Mouse (Mus musculus) urinary bladder, postnatal 14 days (tissue): ENCODE results near the gene Hcn3.

Experiments used
- DNase-seq: peaks from one replicate; pipeline ENCODE4 v3.0.0; 2021; ENCODE audit warnings: low spot score

Hcn3 gene

GRCm38 (mm10) chr3:89159616-89160344, at the start of gene Hcn3:
Gene Hcn3 (minus strand): TSS chr3:89160196.
- peak; percentile 47 for DNase-seq

GRCm38 (mm10) chr3:89209731-89210130, 49.7 kb upstream of the Hcn3 start:
- no peak for DNase-seq

GRCm38 (mm10) chr3:89208736-89209135, 48.7 kb upstream of the Hcn3 start:
- no peak for DNase-seq

- DNase-seq, result peak; percentile 70
These were observed 48.2 kb upstream of the Hcn3 start for GRCm38 (mm10) chr3:89208075-89208657.

GRCm38 (mm10) chr3:89206695-89207094, 46.7 kb upstream of the Hcn3 start:
- no peak for DNase-seq

GRCm38 (mm10) chr3:89206079-89206478, 46.1 kb upstream of the Hcn3 start:
- no peak for DNase-seq

GRCm38 (mm10) chr3:89203142-89203514, 43.1 kb upstream of the Hcn3 start:
- no peak for DNase-seq

GRCm38 (mm10) chr3:89202253-89203141, 42.5 kb upstream of the Hcn3 start, which contains the start of gene Gba:
Gene Gba (plus strand): TSS chr3:89202928.
- DNase-seq, result peak; percentile 83

GRCm38 (mm10) chr3:89199839-89200238, 39.8 kb upstream of the Hcn3 start:
- DNase-seq, result no peak

- DNase-seq, result peak; percentile 89
These were observed 36.2 kb upstream of the Hcn3 start for GRCm38 (mm10) chr3:89195979-89196877.

- DNase-seq, result no peak
These were observed 33.9 kb upstream of the Hcn3 start for GRCm38 (mm10) chr3:89193853-89194252.

GRCm38 (mm10) chr3:89193351-89193750, 33.4 kb upstream of the Hcn3 start:
- DNase-seq, result no peak

GRCm38 (mm10) chr3:89190436-89190835, 30.4 kb upstream of the Hcn3 start:
- DNase-seq, result no peak

GRCm38 (mm10) chr3:89188478-89188875, 28.5 kb upstream of the Hcn3 start:
- no peak for DNase-seq

- DNase-seq, result no peak
These were observed 27.9 kb upstream of the Hcn3 start for GRCm38 (mm10) chr3:89187690-89188477.

- DNase-seq, result no peak
These were observed 27.2 kb upstream of the Hcn3 start for GRCm38 (mm10) chr3:89187197-89187596.

- no peak for DNase-seq
These were observed 23.9 kb upstream of the Hcn3 start for GRCm38 (mm10) chr3:89183959-89184315.

GRCm38 (mm10) chr3:89183058-89183958, 23.3 kb upstream of the Hcn3 start, which contains the start of gene Fam189b:
Gene Fam189b (plus strand): TSS chr3:89183143.
- DNase-seq, result peak; percentile 87

GRCm38 (mm10) chr3:89182531-89183057, 22.6 kb upstream of the Hcn3 start:
- no peak for DNase-seq
